Mouse (Mus musculus) small intestine, adult 2 months (tissue): ENCODE results near the gene Rbm4.

ENCODE experiments used
- CTCF ChIP-seq: fragments of 200-500 bp; IDR thresholded peaks from 2 replicates; pipeline ENCODE4 v1.5.1; 2012; ENCODE audit warnings: low read depth, mild to moderate bottlenecking, control low read depth, inconsistent platforms, low read length, moderate library complexity, mixed read lengths; ENCODE audit not compliant: insufficient replicate concordance, insufficient read length; ENCODE audit errors: extremely low read depth
- POLR2A ChIP-seq: fragments of 200-500 bp; IDR thresholded peaks from 2 replicates; pipeline ENCODE4 v1.6.1; 2012; ENCODE audit warnings: low read depth, mild to moderate bottlenecking, control low read depth, inconsistent platforms, low read length, moderate library complexity

GRCm38 (mm10) chr19:4802691-4803091, 9.0 kb upstream of the Rbm4 start:
- TF ChIP-seq CTCF, result no peak
- no peak for TF ChIP-seq POLR2A
